Mouse (Mus musculus): Measurements from ENCODE around the gene Pspc1.
"Not testable (repeated sequence)": the region's sequence is repeated elsewhere in the genome, so short reads cannot be mapped to it uniquely, and the experiment has no call there.

Gene Pspc1

GRCm38 (mm10) chr14:56778200-56778932 is at the start of gene Pspc1:
Gene Pspc1 (minus strand): TSS chr14:56778316.
- DNase-seq (ENCODE audit: low spot score) = peak; percentile 98

GRCm38 (mm10) chr14:56824562-56824961 is 46.4 kb upstream of the Pspc1 start:
- no peak for DNase-seq (ENCODE audit: low spot score)

- no peak for DNase-seq (ENCODE audit: low spot score)
Measured at GRCm38 (mm10) chr14:56817616-56818015, 39.5 kb upstream of the Pspc1 start.

- DNase-seq (ENCODE audit: low spot score) = no peak
Measured at GRCm38 (mm10) chr14:56817131-56817530, 39.0 kb upstream of the Pspc1 start.

- DNase-seq (ENCODE audit: low spot score) = no peak
Measured at GRCm38 (mm10) chr14:56816541-56816940, 38.4 kb upstream of the Pspc1 start.

- peak; percentile 77 for DNase-seq (ENCODE audit: low spot score)
Measured at GRCm38 (mm10) chr14:56812520-56813036, 34.5 kb upstream of the Pspc1 start.

GRCm38 (mm10) chr14:56811701-56812339 is 33.7 kb upstream of the Pspc1 start, which contains the start of gene Zmym5:
Gene Zmym5 (minus strand): TSS chr14:56811716.
- peak; percentile 93 for DNase-seq (ENCODE audit: low spot score)

GRCm38 (mm10) chr14:56810781-56811690 is 32.9 kb upstream of the Pspc1 start:
- peak; percentile 68 for DNase-seq (ENCODE audit: low spot score)

- DNase-seq (ENCODE audit: low spot score) = peak; percentile 60
Measured at GRCm38 (mm10) chr14:56793243-56793642, 15.1 kb upstream of the Pspc1 start.

- DNase-seq (ENCODE audit: low spot score) = no peak
Measured at GRCm38 (mm10) chr14:56784575-56784974, 6.5 kb upstream of the Pspc1 start.

- DNase-seq (ENCODE audit: low spot score) = no peak
Measured at GRCm38 (mm10) chr14:56778933-56779300, 801 bp upstream of the Pspc1 start.

GRCm38 (mm10) chr14:56777360-56778136 is 568 bp downstream of the Pspc1 start:
- peak; percentile 88 for DNase-seq (ENCODE audit: low spot score)

- no peak for DNase-seq (ENCODE audit: low spot score)
Measured at GRCm38 (mm10) chr14:56776571-56777238, 1.4 kb downstream of the Pspc1 start.

GRCm38 (mm10) chr14:56775416-56775815 is 2.7 kb downstream of the Pspc1 start:
- no peak for DNase-seq (ENCODE audit: low spot score)

- DNase-seq (ENCODE audit: low spot score) = not testable (repeated sequence)
Measured at GRCm38 (mm10) chr14:56766438-56766837, 11.7 kb downstream of the Pspc1 start.

GRCm38 (mm10) chr14:56765117-56765516 is 13.0 kb downstream of the Pspc1 start:
- not testable (repeated sequence) for DNase-seq (ENCODE audit: low spot score)

GRCm38 (mm10) chr14:56751282-56751681 is 26.8 kb downstream of the Pspc1 start:
- no peak for DNase-seq (ENCODE audit: low spot score)

- no peak for DNase-seq (ENCODE audit: low spot score)
Measured at GRCm38 (mm10) chr14:56740175-56740574, 37.9 kb downstream of the Pspc1 start.

- DNase-seq (ENCODE audit: low spot score) = no peak
Measured at GRCm38 (mm10) chr14:56726493-56726892, 51.6 kb downstream of the Pspc1 start.

- no peak for DNase-seq (ENCODE audit: low spot score)
Measured at GRCm38 (mm10) chr14:56705687-56706086, 72.4 kb downstream of the Pspc1 start.

- DNase-seq (ENCODE audit: low spot score) = no peak
Measured at GRCm38 (mm10) chr14:56702644-56703043, 75.5 kb downstream of the Pspc1 start.

Measured in testis, postnatal 10 days (tissue).